Mouse (Mus musculus) gastrocnemius, postnatal 25 days (tissue): ENCODE measurements around the gene Gpa33. TPM values are rescaled to one million over a fixed set of nuclear protein-coding genes. Genes with fewer than 3 reads are reported as not detected.
"Not testable (repeated sequence)": the region's sequence is repeated elsewhere in the genome, so short reads cannot be mapped to it uniquely, and the experiment has no call there.

ENCODE experiments used
- DNase-seq: peaks from one replicate; pipeline ENCODE4 v3.0.0; 2022
- total RNA-seq, 2 experiments: library from RNA; stranded (reverse); gene quantifications; 1 replicate in 1 of 2; 2 replicates in 1 of 2; pipeline ENCODE4 v1.2.3; 2021

The Gpa33 gene
- total RNA-seq, 2 experiments from 2014 or later: not detected

GRCm38 (mm10) chr1:166135091-166135740 lies 5.2 kb downstream of the Gpa33 start:
- no peak for DNase-seq

GRCm38 (mm10) chr1:166137244-166137938 lies 7.4 kb downstream of the Gpa33 start:
- no peak for DNase-seq

- DNase-seq: no peak
Observed at GRCm38 (mm10) chr1:166138136-166138535, 8.1 kb downstream of the Gpa33 start.

GRCm38 (mm10) chr1:166139113-166139512 lies 9.1 kb downstream of the Gpa33 start:
- DNase-seq: no peak

GRCm38 (mm10) chr1:166139620-166140184 lies 9.7 kb downstream of the Gpa33 start:
- DNase-seq: no peak

- not testable (repeated sequence) for DNase-seq
Observed at GRCm38 (mm10) chr1:166141868-166142267, 11.8 kb downstream of the Gpa33 start.

- DNase-seq: no peak
Observed at GRCm38 (mm10) chr1:166142369-166142768, 12.3 kb downstream of the Gpa33 start.

GRCm38 (mm10) chr1:166146626-166147025 lies 16.6 kb downstream of the Gpa33 start:
- no peak for DNase-seq

GRCm38 (mm10) chr1:166147657-166148056 lies 17.6 kb downstream of the Gpa33 start:
- no peak for DNase-seq

- DNase-seq: no peak
Observed at GRCm38 (mm10) chr1:166149441-166149840, 19.4 kb downstream of the Gpa33 start.

GRCm38 (mm10) chr1:166150035-166150434 lies 20.0 kb downstream of the Gpa33 start:
- no peak for DNase-seq

GRCm38 (mm10) chr1:166151341-166151740 lies 21.3 kb downstream of the Gpa33 start:
- DNase-seq: no peak

- DNase-seq: no peak
Observed at GRCm38 (mm10) chr1:166152034-166152433, 22.0 kb downstream of the Gpa33 start.

GRCm38 (mm10) chr1:166153351-166154120 lies 23.5 kb downstream of the Gpa33 start:
- peak; percentile 65 for DNase-seq

GRCm38 (mm10) chr1:166154162-166155112 lies 24.4 kb downstream of the Gpa33 start:
- peak; percentile 45 for DNase-seq

- DNase-seq: no peak
Observed at GRCm38 (mm10) chr1:166155113-166155494, 25.1 kb downstream of the Gpa33 start.

GRCm38 (mm10) chr1:166157712-166158111 lies 27.7 kb downstream of the Gpa33 start:
- DNase-seq: no peak

- no peak for DNase-seq
Observed at GRCm38 (mm10) chr1:166158664-166159063, 28.6 kb downstream of the Gpa33 start.

- DNase-seq: no peak
Observed at GRCm38 (mm10) chr1:166160111-166160510, 30.1 kb downstream of the Gpa33 start.

GRCm38 (mm10) chr1:166160569-166161445 lies 30.8 kb downstream of the Gpa33 start:
- DNase-seq: no peak
